Mouse (Mus musculus) midbrain, embryonic 14.5 days (tissue): ENCODE measurements around the gene Tmem44. TPM values are rescaled to one million over a fixed set of nuclear protein-coding genes. Genes with fewer than 3 reads are reported as not detected.

Experiments used
- ATAC-seq: fragments of 200-750 bp; cut with Nextera tagmentation; 2 replicates; pipeline ENCODE4 v1.8.0; 2017; ENCODE audit warnings: moderate number of reproducible peaks, moderate library complexity; ENCODE audit not compliant: low FRiP score, low TSS enrichment
- DNase-seq: peaks from one replicate; pipeline ENCODE4 v3.0.0-alpha.2; 2015
- H3K27ac ChIP-seq: fragments of 300-500 bp; sonication (generic); replicated peaks from 2 replicates; pipeline ENCODE4 v1.5.1; 2014; ENCODE audit warnings: mild to moderate bottlenecking, low read depth, low read length, moderate library complexity
- H3K27me3 ChIP-seq: fragments of 300-500 bp; sonication (generic); 2 replicates; pipeline ENCODE4 v1.6.1; 2014; ENCODE audit warnings: low read length, control low read depth, mixed read lengths; ENCODE audit not compliant: control insufficient read depth, insufficient read depth
- H3K36me3 ChIP-seq: fragments of 300-500 bp; sonication (generic); 2 replicates; pipeline ENCODE4 v1.6.1; 2014; ENCODE audit warnings: low read length, control low read depth; ENCODE audit not compliant: control insufficient read depth, insufficient read depth
- H3K4me1 ChIP-seq: fragments of 300-500 bp; sonication (generic); 2 replicates; pipeline ENCODE4 v1.6.1; 2014; ENCODE audit warnings: mild to moderate bottlenecking, antibody characterized with exemption, low read length, control low read depth; ENCODE audit not compliant: control insufficient read depth, insufficient read depth
- H3K4me2 ChIP-seq: fragments of 300-500 bp; sonication (generic); 2 replicates; pipeline ENCODE4 v1.6.1; 2014; ENCODE audit warnings: mild to moderate bottlenecking, low read length, moderate library complexity
- H3K4me3 ChIP-seq: fragments of 300-500 bp; sonication (generic); replicated peaks from 2 replicates; pipeline ENCODE4 v1.5.1; 2014; ENCODE audit warnings: low read depth, low read length
- H3K9ac ChIP-seq: fragments of 300-500 bp; sonication (generic); replicated peaks from 2 replicates; pipeline ENCODE4 v1.6.1; 2014; ENCODE audit warnings: mild to moderate bottlenecking, low read length, moderate library complexity
- H3K9me3 ChIP-seq: fragments of 300-500 bp; sonication (generic); 2 replicates; pipeline ENCODE4 v1.6.1; 2016; ENCODE audit warnings: low read length, control low read depth, mixed read lengths; ENCODE audit not compliant: control insufficient read depth
- WGBS: fragments of 180-500 bp; shearing (Covaris S2); extraction: QIAGEN DNeasy Blood & Tissue Kit; methylation state at CpG from one replicate; pipeline ENCODE4 v1.1.7; 2014; 5-methylcytosine and 5-hydroxymethylcytosine counted together
- polyA plus RNA-seq: library from polyadenylated mRNA; unstranded; fragments of >200 nt; fragmentation: Nextera tagmentation; extraction: Ambion mirVana; gene quantifications from 2 replicates; pipeline ENCODE4 v1.2.1, GENCODE M21; 2014

The Tmem44 gene
- polyA plus RNA-seq, 1 experiment from 2014 or later = 76.3 TPM

DNA sequence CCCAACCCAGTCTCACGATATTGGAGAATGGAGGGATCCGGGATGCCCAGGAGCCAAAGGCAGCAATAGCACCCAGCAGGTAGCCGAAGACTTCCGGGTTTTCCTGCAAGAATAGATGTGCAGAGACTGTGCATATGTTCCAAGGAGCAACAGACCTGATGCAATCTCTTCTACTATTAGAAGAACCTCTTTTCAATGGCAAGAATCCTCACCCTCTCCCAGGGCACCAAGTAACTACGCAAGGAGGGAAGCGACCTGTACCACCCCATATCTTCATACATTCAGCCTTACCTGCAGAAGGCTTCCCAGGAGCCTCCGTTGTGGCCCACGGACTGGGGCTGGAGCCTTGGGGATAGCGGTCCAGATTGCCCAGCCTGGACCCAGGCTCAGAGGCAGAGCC is 7.3 kb downstream of the Tmem44 start:
- Histone ChIP-seq H3K36me3 (peaks cover 61% of the 10 kb centered on the region), H3K27ac (no peak overlapping the region), H3K4me1 (peaks cover 4% of the 10 kb centered on the region; the same call in 1 of the 2 replicates), H3K27me3 (no peaks in the 10 kb centered on the region), H3K9me3 (no peaks in the 10 kb centered on the region), H3K4me3 (no peak overlapping the region), H3K4me2 (no peak overlapping the region), H3K9ac (no peak overlapping the region)
- ATAC-seq = no peak
- DNase-seq = no peak
- 89% methylated on average over 9 of the region's 9 CpGs for WGBS

GRCm38 (mm10) chr16:30542826-30543225 is 7.8 kb downstream of the Tmem44 start:
- H3K27ac ChIP-seq = no peak overlapping the region
- H3K27me3 ChIP-seq = no peaks in the 10 kb centered on the region
- H3K4me2 ChIP-seq = no peak overlapping the region
- H3K9ac ChIP-seq = no peak overlapping the region
- 88% methylated on average over 6 of the region's 6 CpGs for WGBS
- no peak overlapping the region for H3K4me3 ChIP-seq
- H3K9me3 ChIP-seq = no peaks in the 10 kb centered on the region
- DNase-seq (no peak), ATAC-seq (no peak)
- no peaks in the 10 kb centered on the region for H3K4me1 ChIP-seq
- H3K36me3 ChIP-seq = peaks cover 63% of the 10 kb centered on the region

- H3K36me3 ChIP-seq = peaks cover 61% of the 10 kb centered on the region
- H3K27ac ChIP-seq = no peak overlapping the region
- no peak overlapping the region for H3K4me3 ChIP-seq
- no peaks in the 10 kb centered on the region for H3K9me3 ChIP-seq
- peak overlapping the region; percentile 17; the same call in 1 of the 2 replicates for H3K4me2 ChIP-seq
- H3K9ac ChIP-seq = no peak overlapping the region
- no peaks in the 10 kb centered on the region for H3K27me3 ChIP-seq
- DNase-seq = no peak
- 71% methylated on average over 20 of the region's 20 CpGs for WGBS
- H3K4me1 ChIP-seq = no peaks in the 10 kb centered on the region
- no peak for ATAC-seq
These were observed 10.3 kb downstream of the Tmem44 start for GRCm38 (mm10) chr16:30540107-30541001.

GRCm38 (mm10) chr16:30539433-30539832 is 11.2 kb downstream of the Tmem44 start:
- Histone ChIP-seq H3K4me2 (no peak overlapping the region), H3K4me3 (no peak overlapping the region), H3K9ac (no peak overlapping the region), H3K27ac (no peak overlapping the region), H3K9me3 (no peaks in the 10 kb centered on the region), H3K4me1 (no peaks in the 10 kb centered on the region), H3K27me3 (no peaks in the 10 kb centered on the region), H3K36me3 (peaks cover 60% of the 10 kb centered on the region)
- WGBS = 25% methylated on average over 10 of the region's 10 CpGs
- 0 out of 2 replicates have a peak, but pooled peaks have one; percentile 43 for ATAC-seq
- DNase-seq = peak; percentile 72

DNA sequence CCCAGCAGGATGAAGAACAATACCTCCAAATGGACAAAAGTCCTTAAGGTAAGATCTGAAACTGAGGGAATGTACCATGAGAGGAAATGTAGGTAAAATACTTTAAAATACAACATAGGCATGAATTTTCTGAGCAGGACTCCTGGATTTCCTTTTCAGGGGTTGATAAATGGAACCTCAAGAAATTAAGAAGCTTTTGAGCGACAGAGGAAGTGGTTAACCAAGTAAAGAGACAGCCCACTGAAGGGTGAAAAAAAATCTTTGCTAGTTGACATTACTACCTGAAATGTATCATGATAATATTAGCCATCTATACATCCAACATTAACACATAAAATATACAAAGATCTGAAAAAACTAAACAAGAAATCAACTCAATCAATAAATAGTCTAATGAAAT is 15.6 kb downstream of the Tmem44 start:
- ATAC-seq = no peak
- no peak overlapping the region for H3K4me3 ChIP-seq
- H3K4me2 ChIP-seq = no peak overlapping the region

DNA sequence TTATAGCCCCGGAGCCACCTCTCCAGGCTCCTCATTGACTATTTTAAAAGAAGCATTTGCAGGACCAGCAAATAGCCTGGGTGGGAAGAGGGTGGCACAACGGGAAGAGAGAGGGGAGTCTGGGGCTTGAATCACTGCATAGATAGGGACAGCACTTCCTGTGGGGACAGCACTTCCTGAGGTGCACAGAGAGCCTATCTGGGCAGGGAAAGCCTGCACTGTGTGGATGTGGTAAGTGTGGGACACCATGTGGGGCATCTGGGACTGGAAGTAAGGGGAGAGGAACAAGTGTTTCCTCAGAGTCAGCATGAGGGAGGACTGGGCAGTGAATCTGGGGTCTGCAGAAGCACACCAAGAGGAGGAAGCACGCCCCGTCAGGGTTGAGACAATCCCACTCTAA is 17.1 kb downstream of the Tmem44 start:
- 76% methylated on average over 4 of the region's 4 CpGs for WGBS

More for the DNA sequence above, 15.6 kb downstream of the Tmem44 start:
- no peak overlapping the region for H3K9ac ChIP-seq
- 84% methylated on average over 1 of the region's 1 CpGs for WGBS
- H3K27ac ChIP-seq = no peak overlapping the region
- no peaks in the 10 kb centered on the region for H3K4me1 ChIP-seq
- peaks cover 47% of the 10 kb centered on the region for H3K36me3 ChIP-seq
- H3K27me3 ChIP-seq = no peaks in the 10 kb centered on the region
- H3K9me3 ChIP-seq = no peaks in the 10 kb centered on the region
- no peak for DNase-seq

GRCm38 (mm10) chr16:30532929-30533328 is 17.7 kb downstream of the Tmem44 start:
- H3K27ac ChIP-seq = no peak overlapping the region
- WGBS = 73% methylated on average over 1 of the region's 1 CpGs
- no peaks in the 10 kb centered on the region for H3K9me3 ChIP-seq
- no peak overlapping the region for H3K4me2 ChIP-seq
- no peak overlapping the region for H3K4me3 ChIP-seq
- H3K9ac ChIP-seq = no peak overlapping the region
- DNase-seq = no peak
- ATAC-seq = no peak
- H3K36me3 ChIP-seq = peaks cover 58% of the 10 kb centered on the region
- no peaks in the 10 kb centered on the region for H3K27me3 ChIP-seq
- no peaks in the 10 kb centered on the region for H3K4me1 ChIP-seq

More for the DNA sequence above, 17.1 kb downstream of the Tmem44 start:
- Histone ChIP-seq H3K36me3 (peaks cover 55% of the 10 kb centered on the region), H3K4me2 (no peak overlapping the region), H3K9ac (no peak overlapping the region), H3K9me3 (no peaks in the 10 kb centered on the region), H3K4me1 (no peaks in the 10 kb centered on the region), H3K27me3 (no peaks in the 10 kb centered on the region), H3K27ac (no peak overlapping the region), H3K4me3 (no peak overlapping the region)
- ATAC-seq = no peak
- no peak for DNase-seq

DNA sequence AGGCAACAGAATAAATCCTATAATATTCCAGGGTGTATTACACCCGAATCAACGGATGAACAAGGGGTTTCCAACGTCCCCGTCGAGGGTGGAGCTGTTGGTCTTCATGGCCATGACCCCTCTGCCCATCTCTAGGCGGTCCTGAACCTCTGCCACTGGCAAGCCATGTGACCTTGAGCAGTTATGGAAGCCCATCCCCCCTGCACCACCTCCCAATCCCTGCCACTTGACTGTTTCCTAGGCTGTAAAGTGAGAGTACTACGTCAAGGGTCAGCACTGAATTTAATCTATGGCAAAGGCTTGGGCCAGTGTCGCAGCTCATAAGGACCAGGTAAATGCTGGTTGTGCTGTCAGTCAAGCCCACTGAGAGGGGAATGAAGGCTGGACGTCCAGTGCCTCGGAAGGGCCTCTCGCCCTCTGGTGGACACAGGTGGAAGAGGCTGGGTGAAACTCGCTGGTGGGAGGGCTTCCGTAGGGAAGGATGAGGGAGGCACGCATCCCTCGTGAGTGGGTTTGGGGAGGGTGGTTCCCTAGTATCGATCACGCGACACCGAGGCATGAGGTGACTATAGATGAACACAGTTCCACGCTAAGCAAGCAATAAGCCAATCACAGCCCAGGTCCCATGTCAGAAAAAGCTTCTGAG is 18.8 kb downstream of the Tmem44 start:
- no peaks in the 10 kb centered on the region for H3K4me1 ChIP-seq
- no peak overlapping the region for H3K27ac ChIP-seq
- H3K4me2 ChIP-seq = no peak overlapping the region
- 29% methylated on average over 20 of the region's 20 CpGs for WGBS
- no peak overlapping the region for H3K9ac ChIP-seq
- H3K4me3 ChIP-seq = no peak overlapping the region
- H3K27me3 ChIP-seq = no peaks in the 10 kb centered on the region
- DNase-seq (peak; percentile 75), ATAC-seq (no peak; the same call in 1 of the 2 replicates)
- no peaks in the 10 kb centered on the region for H3K9me3 ChIP-seq
- H3K36me3 ChIP-seq = peaks cover 57% of the 10 kb centered on the region
